Comparison of ENCODE assay signal across 20 mouse cellular contexts in the genomic region with DNA sequence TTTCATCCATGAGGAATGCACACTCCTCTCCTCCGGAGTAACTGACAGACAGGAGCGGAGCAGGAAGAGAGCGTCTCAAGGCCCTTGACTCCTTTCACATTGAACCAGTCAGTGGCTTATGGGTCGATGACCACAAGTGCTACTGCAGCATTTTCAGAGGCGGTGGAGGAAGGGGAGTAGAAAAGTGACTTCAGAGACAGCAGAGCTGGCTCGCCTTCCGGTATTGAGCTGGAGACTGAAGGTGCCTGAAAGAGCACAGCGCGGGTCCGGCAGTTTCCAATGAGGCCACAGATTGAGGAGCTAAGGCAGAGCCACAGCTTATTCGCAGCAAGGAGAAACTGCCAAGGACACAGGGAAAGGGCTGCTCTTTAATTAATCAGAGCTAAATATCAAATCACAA.
DNase-seq lines count a peak whose midpoint lies in the region; ATAC-seq and TF ChIP-seq lines count a peak whose summit lies in the region.
"Had no signal": no experiment of that assay in that cellular context is flagged by ENCODE, and none has a peak within 500 bp of the region (broad histone marks: within the 10 kb centered on the region; RNA-seq: fewer than 3 reads in every experiment).

No protein-coding gene starts in this region.

- no peaks in the 10 kb centered on the region for H3K27me3 ChIP-seq in kidney, embryonic 15.5 days
- H3K27me3 ChIP-seq in liver, adult 2 months (ENCODE audit: control insufficient read depth, insufficient read depth, low read length), result no peaks in the 10 kb centered on the region
- H3K27me3 ChIP-seq in midbrain, embryonic 15.5 days (replicated peaks), result no peaks in the 10 kb centered on the region
- H3K27me3 ChIP-seq: forebrain, embryonic 13.5 days; neural tube, embryonic 12.5 days; stomach, embryonic 15.5 days had no signal

- no peaks in the 10 kb centered on the region for H3K9me3 ChIP-seq in kidney, embryonic 15.5 days (replicated peaks)
- no peaks in the 10 kb centered on the region for H3K9me3 ChIP-seq in midbrain, embryonic 15.5 days
- H3K9me3 ChIP-seq: forebrain, embryonic 13.5 days; G1E; neural tube, embryonic 12.5 days; stomach, embryonic 15.5 days had no signal

- no peak for TF ChIP-seq CTCF in liver, adult 2 months (IDR thresholded peaks at IDR 0.05; ENCODE audit: low read depth, low read length)

- H3K4me2 ChIP-seq in kidney, embryonic 15.5 days, result peak overlapping the region; percentile 6; the same call in 1 of the 2 replicates
- H3K4me2 ChIP-seq in midbrain, embryonic 15.5 days, result no peak overlapping the region
- H3K4me2 ChIP-seq: forebrain, embryonic 13.5 days; liver, embryonic 11.5 days; midbrain, embryonic 11.5 days; neural tube, embryonic 12.5 days; stomach, embryonic 15.5 days had no signal

- TF ChIP-seq POLR2A in liver, adult 2 months (IDR thresholded peaks at IDR 0.05; ENCODE audit: extremely low read depth, insufficient read depth, low read length), result no peak

- no peak for ATAC-seq in kidney, embryonic 15.5 days (replicated peaks; ENCODE audit: low FRiP score)
- ATAC-seq in midbrain, embryonic 15.5 days (replicated peaks), result no peak
- ATAC-seq: forebrain, embryonic 13.5 days had no signal

- DNase-seq in adrenal gland, adult 2 months, result peak; percentile 26
- DNase-seq in adrenal gland, adult 8-10 months, result no peak
- DNase-seq in kidney, adult 9 months, result no peak
- peak; percentile 25 for DNase-seq in liver, adult 2 months (ENCODE audit: extremely low read depth, low read depth, low spot score)
- no peak for DNase-seq in liver
- DNase-seq in retina, postnatal 1 day, result peak; percentile 31
- DNase-seq: cerebellum, adult 11-12 months; gastrocnemius, postnatal 10 days; lung, postnatal 36 days; right cerebral cortex, postnatal 25 days; thymus, postnatal 14 days had no signal

- H3K4me3 ChIP-seq in kidney, embryonic 15.5 days (replicated peaks), result no peak overlapping the region
- H3K4me3 ChIP-seq in liver, adult 2 months (ENCODE audit: insufficient read depth, low read depth, low read length), result no peak overlapping the region
- H3K4me3 ChIP-seq in midbrain, embryonic 15.5 days, result no peak overlapping the region
- H3K4me3 ChIP-seq: forebrain, embryonic 13.5 days; myocyte; neural tube, embryonic 12.5 days; stomach, embryonic 15.5 days had no signal

- H3K4me1 ChIP-seq in kidney, embryonic 15.5 days, result no peaks in the 10 kb centered on the region
- H3K4me1 ChIP-seq in liver, adult 2 months (ENCODE audit: control insufficient read depth, insufficient read depth, low read length), result no peaks in the 10 kb centered on the region
- H3K4me1 ChIP-seq in midbrain, embryonic 15.5 days, result no peaks in the 10 kb centered on the region
- H3K4me1 ChIP-seq: forebrain, embryonic 13.5 days; neural tube, embryonic 12.5 days; stomach, embryonic 15.5 days had no signal

- H3K79me2 ChIP-seq in liver, adult 2 months (ENCODE audit: control insufficient read depth, insufficient read depth, low read length), result no peaks in the 10 kb centered on the region

- H3K9ac ChIP-seq in kidney, embryonic 15.5 days, result no peak overlapping the region
- H3K9ac ChIP-seq in liver, adult 2 months (ENCODE audit: low read depth, low read length), result no peak overlapping the region
- H3K9ac ChIP-seq in midbrain, embryonic 15.5 days, result no peak overlapping the region
- H3K9ac ChIP-seq: forebrain, embryonic 13.5 days; neural tube, embryonic 12.5 days; stomach, embryonic 15.5 days had no signal

- 58% methylated on average over 11 of the region's 11 CpGs for WGBS in kidney, embryonic 15.5 days
- WGBS in liver, adult 2 months, result 75% methylated on average over 11 of the region's 11 CpGs
- 72% methylated on average over 11 of the region's 11 CpGs for WGBS in midbrain, embryonic 15.5 days

- H3K27ac ChIP-seq in kidney, embryonic 15.5 days, result no peak overlapping the region
- H3K27ac ChIP-seq in liver, adult 2 months (replicated peaks; ENCODE audit: insufficient read depth, low read depth, low read length), result no peak overlapping the region
- no peak overlapping the region for H3K27ac ChIP-seq in midbrain, embryonic 15.5 days
- H3K27ac ChIP-seq: forebrain, embryonic 13.5 days; neural tube, embryonic 12.5 days; stomach, embryonic 15.5 days had no signal

- H3K36me3 ChIP-seq in kidney, embryonic 15.5 days, result no peaks in the 10 kb centered on the region
- H3K36me3 ChIP-seq in liver, adult 2 months (ENCODE audit: control insufficient read depth, insufficient read depth, low read length), result no peaks in the 10 kb centered on the region
- no peaks in the 10 kb centered on the region for H3K36me3 ChIP-seq in midbrain, embryonic 15.5 days (replicated peaks)
- H3K36me3 ChIP-seq: G1E; neural tube, embryonic 12.5 days; stomach, embryonic 15.5 days had no signal

Comparison
In these comparisons a context has a peak if more than half of its experiments do, and no peak if none do; other contexts are left out.
1. DNase-seq: peak in adrenal gland, adult 2 months (single experiment), liver, adult 2 months (single experiment) and retina, postnatal 1 day (single experiment); none in adrenal gland, adult 8-10 months (single experiment), kidney, adult 9 months (single experiment) and liver (single experiment).